Mouse (Mus musculus) olfactory bulb, adult 2 months (tissue): ENCODE data around the gene Klhl22.

Experiments
- CTCF ChIP-seq: fragments of 200-500 bp; IDR thresholded peaks from 2 replicates; pipeline ENCODE4 v1.5.1; 2012; ENCODE audit warnings: low read depth, mild to moderate bottlenecking, low read length, moderate library complexity; ENCODE audit not compliant: insufficient read depth
- POLR2A ChIP-seq: fragments of 200-500 bp; IDR thresholded peaks from 2 replicates; pipeline ENCODE4 v1.6.1; 2012; ENCODE audit warnings: mild to moderate bottlenecking, low read depth, low read length, moderate library complexity; ENCODE audit not compliant: insufficient read depth

- no peak for TF ChIP-seq POLR2A
- TF ChIP-seq CTCF = no peak
Observed at GRCm38 (mm10) chr16:17759813-17760321, 449 bp downstream of the Klhl22 start.
